Mouse (Mus musculus): ENCODE data around the gene Pbld1. TPM values are rescaled to one million over a fixed set of nuclear protein-coding genes. Genes with fewer than 3 reads are reported as not detected.

The Pbld1 gene
- polyA plus RNA-seq, 1 experiment from 2014 or later: 1.2 TPM

DNA sequence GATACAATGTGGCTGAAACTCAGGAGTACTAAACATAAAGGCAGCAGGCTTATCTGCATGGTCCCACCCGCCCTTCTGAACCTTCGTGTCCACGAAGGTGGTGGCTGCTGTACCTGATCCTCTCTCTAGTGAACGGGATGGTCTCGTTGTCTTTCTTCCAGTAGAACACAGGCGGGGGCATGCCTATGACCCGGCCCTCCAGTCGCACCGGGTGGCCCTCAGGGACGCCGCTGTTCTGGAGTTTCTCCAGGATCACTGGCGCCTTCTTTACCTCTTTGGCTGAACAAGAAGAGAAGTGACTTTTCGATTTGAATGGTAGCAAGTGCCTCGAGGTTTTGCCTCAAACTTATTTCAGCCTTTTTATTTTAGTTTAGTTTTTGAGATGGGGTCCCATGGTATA lies 60.0 kb downstream of the Pbld1 start:
- WGBS: 68% methylated on average over 14 of the region's 14 CpGs
- no peaks in the 10 kb centered on the region for H3K4me1 ChIP-seq (replicated peaks; ENCODE audit: control insufficient read depth, insufficient read depth)
- H3K4me3 ChIP-seq (ENCODE audit: low read depth, low read length): no peak overlapping the region
- no peak for DNase-seq (ENCODE audit: low spot score)
- H3K9me3 ChIP-seq (ENCODE audit: control insufficient read depth, low read length): no peaks in the 10 kb centered on the region
- H3K36me3 ChIP-seq (ENCODE audit: control insufficient read depth, insufficient read depth, low read length): no peaks in the 10 kb centered on the region
- no peak overlapping the region for H3K4me2 ChIP-seq (replicated peaks; ENCODE audit: low read depth)
- TF ChIP-seq CTCF (IDR thresholded peaks at IDR 0.05; ENCODE audit: low read depth) (no peak), EP300 (optimal IDR thresholded peaks at IDR 0.05) (no peak)
- H3K9ac ChIP-seq (ENCODE audit: low read length): no peak overlapping the region
- H3K27me3 ChIP-seq (ENCODE audit: control insufficient read depth, insufficient read depth, low read length): no peaks in the 10 kb centered on the region
- no peak for ATAC-seq (ENCODE audit: low FRiP score, low TSS enrichment)
- H3K27ac ChIP-seq (replicated peaks): no peak overlapping the region

- H3K9me3 ChIP-seq (ENCODE audit: control insufficient read depth, low read length): no peaks in the 10 kb centered on the region
- no peaks in the 10 kb centered on the region for H3K36me3 ChIP-seq (ENCODE audit: control insufficient read depth, insufficient read depth, low read length)
- no peak overlapping the region for H3K27ac ChIP-seq (replicated peaks)
- no peak for ATAC-seq (ENCODE audit: low FRiP score, low TSS enrichment)
- no peak overlapping the region for H3K4me3 ChIP-seq (ENCODE audit: low read depth, low read length)
- no peak overlapping the region for H3K4me2 ChIP-seq (replicated peaks; ENCODE audit: low read depth)
- H3K27me3 ChIP-seq (ENCODE audit: control insufficient read depth, insufficient read depth, low read length): no peaks in the 10 kb centered on the region
- no peak for TF ChIP-seq CTCF (IDR thresholded peaks at IDR 0.05; ENCODE audit: low read depth)
- TF ChIP-seq EP300 (optimal IDR thresholded peaks at IDR 0.05): no peak
- no peaks in the 10 kb centered on the region for H3K4me1 ChIP-seq (replicated peaks; ENCODE audit: control insufficient read depth, insufficient read depth)
- WGBS: 83% methylated on average over 14 of the region's 14 CpGs
- no peak overlapping the region for H3K9ac ChIP-seq (ENCODE audit: low read length)
- no peak for DNase-seq (ENCODE audit: low spot score)
Measured at GRCm38 (mm10) chr10:63121961-63122360, 62.0 kb downstream of the Pbld1 start.

- WGBS: 39% methylated on average over 8 of the region's 8 CpGs
- H3K9me3 ChIP-seq (ENCODE audit: control insufficient read depth, low read length): no peaks in the 10 kb centered on the region
- H3K4me1 ChIP-seq (replicated peaks; ENCODE audit: control insufficient read depth, insufficient read depth): no peaks in the 10 kb centered on the region
- no peak overlapping the region for H3K9ac ChIP-seq (ENCODE audit: low read length)
- TF ChIP-seq EP300 (optimal IDR thresholded peaks at IDR 0.05) (no peak), CTCF (IDR thresholded peaks at IDR 0.05; ENCODE audit: low read depth) (no peak)
- ATAC-seq (ENCODE audit: low FRiP score, low TSS enrichment): no peak
- no peak for DNase-seq (ENCODE audit: low spot score)
- no peaks in the 10 kb centered on the region for H3K27me3 ChIP-seq (ENCODE audit: control insufficient read depth, insufficient read depth, low read length)
- no peak overlapping the region for H3K27ac ChIP-seq (replicated peaks)
- H3K4me3 ChIP-seq (ENCODE audit: low read depth, low read length): no peak overlapping the region
- H3K4me2 ChIP-seq (replicated peaks; ENCODE audit: low read depth): no peak overlapping the region
- H3K36me3 ChIP-seq (ENCODE audit: control insufficient read depth, insufficient read depth, low read length): no peaks in the 10 kb centered on the region
Measured at GRCm38 (mm10) chr10:63122516-63122915, 62.6 kb downstream of the Pbld1 start.

DNA sequence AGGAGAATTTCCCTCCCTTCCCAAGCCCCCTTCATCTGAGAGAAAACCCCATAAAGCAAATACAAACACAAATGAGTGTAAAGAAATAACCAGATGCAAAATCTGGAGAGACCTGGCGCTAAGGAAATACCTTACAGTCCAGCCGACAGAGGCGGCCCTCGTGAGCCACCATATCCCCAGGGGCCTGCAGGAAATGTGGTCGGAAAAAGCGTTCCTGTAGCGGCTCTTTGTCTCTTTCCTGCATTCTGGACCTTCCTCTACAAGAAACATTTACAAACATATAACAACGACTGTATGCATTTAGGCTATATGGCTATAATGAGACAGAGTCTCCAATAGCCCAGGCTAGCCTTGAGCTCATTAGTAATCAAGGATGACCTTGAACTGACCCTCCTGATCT lies 63.2 kb downstream of the Pbld1 start:
- DNase-seq (ENCODE audit: low spot score): no peak
- Histone ChIP-seq H3K36me3 (ENCODE audit: control insufficient read depth, insufficient read depth, low read length) (no peaks in the 10 kb centered on the region), H3K27me3 (ENCODE audit: control insufficient read depth, insufficient read depth, low read length) (no peaks in the 10 kb centered on the region), H3K9me3 (ENCODE audit: control insufficient read depth, low read length) (no peaks in the 10 kb centered on the region), H3K4me2 (replicated peaks; ENCODE audit: low read depth) (no peak overlapping the region), H3K9ac (ENCODE audit: low read length) (no peak overlapping the region), H3K4me1 (replicated peaks; ENCODE audit: control insufficient read depth, insufficient read depth) (no peaks in the 10 kb centered on the region), H3K4me3 (ENCODE audit: low read depth, low read length) (no peak overlapping the region), H3K27ac (replicated peaks) (no peak overlapping the region)
- TF ChIP-seq CTCF (IDR thresholded peaks at IDR 0.05; ENCODE audit: low read depth): no peak
- TF ChIP-seq EP300 (optimal IDR thresholded peaks at IDR 0.05): no peak
- WGBS: 85% methylated on average over 8 of the region's 8 CpGs
- ATAC-seq (ENCODE audit: low FRiP score, low TSS enrichment): no peak

- 90% methylated on average over 10 of the region's 10 CpGs for WGBS
- no peaks in the 10 kb centered on the region for H3K27me3 ChIP-seq (ENCODE audit: control insufficient read depth, insufficient read depth, low read length)
- no peak overlapping the region for H3K4me2 ChIP-seq (replicated peaks; ENCODE audit: low read depth)
- no peak overlapping the region for H3K4me3 ChIP-seq (ENCODE audit: low read depth, low read length)
- H3K4me1 ChIP-seq (replicated peaks; ENCODE audit: control insufficient read depth, insufficient read depth): no peaks in the 10 kb centered on the region
- no peaks in the 10 kb centered on the region for H3K36me3 ChIP-seq (ENCODE audit: control insufficient read depth, insufficient read depth, low read length)
- no peak overlapping the region for H3K9ac ChIP-seq (ENCODE audit: low read length)
- TF ChIP-seq CTCF (IDR thresholded peaks at IDR 0.05; ENCODE audit: low read depth) (no peak), EP300 (optimal IDR thresholded peaks at IDR 0.05) (no peak)
- no peak for ATAC-seq (ENCODE audit: low FRiP score, low TSS enrichment)
- no peaks in the 10 kb centered on the region for H3K9me3 ChIP-seq (ENCODE audit: control insufficient read depth, low read length)
- no peak for DNase-seq (ENCODE audit: low spot score)
- no peak overlapping the region for H3K27ac ChIP-seq (replicated peaks)
Measured at GRCm38 (mm10) chr10:63124016-63124415, 64.1 kb downstream of the Pbld1 start.

GRCm38 (mm10) chr10:63125343-63125742 lies 65.4 kb downstream of the Pbld1 start:
- no peak overlapping the region for H3K4me2 ChIP-seq (replicated peaks; ENCODE audit: low read depth)
- ATAC-seq (ENCODE audit: low FRiP score, low TSS enrichment): no peak
- no peaks in the 10 kb centered on the region for H3K4me1 ChIP-seq (replicated peaks; ENCODE audit: control insufficient read depth, insufficient read depth)
- no peak overlapping the region for H3K4me3 ChIP-seq (ENCODE audit: low read depth, low read length)
- H3K9ac ChIP-seq (ENCODE audit: low read length): no peak overlapping the region
- 37% methylated on average over 11 of the region's 11 CpGs for WGBS
- peak; percentile 29 for DNase-seq (ENCODE audit: low spot score)
- peak; percentile 55 for TF ChIP-seq CTCF (IDR thresholded peaks at IDR 0.05; ENCODE audit: low read depth)
- no peak for TF ChIP-seq EP300 (optimal IDR thresholded peaks at IDR 0.05)
- H3K27me3 ChIP-seq (ENCODE audit: control insufficient read depth, insufficient read depth, low read length): no peaks in the 10 kb centered on the region
- no peaks in the 10 kb centered on the region for H3K9me3 ChIP-seq (ENCODE audit: control insufficient read depth, low read length)
- no peak overlapping the region for H3K27ac ChIP-seq (replicated peaks)
- no peaks in the 10 kb centered on the region for H3K36me3 ChIP-seq (ENCODE audit: control insufficient read depth, insufficient read depth, low read length)

All from stomach, postnatal 0 days (tissue).